Mouse (Mus musculus): ENCODE data around the gene Ankrd44.

Gene Ankrd44

DNA sequence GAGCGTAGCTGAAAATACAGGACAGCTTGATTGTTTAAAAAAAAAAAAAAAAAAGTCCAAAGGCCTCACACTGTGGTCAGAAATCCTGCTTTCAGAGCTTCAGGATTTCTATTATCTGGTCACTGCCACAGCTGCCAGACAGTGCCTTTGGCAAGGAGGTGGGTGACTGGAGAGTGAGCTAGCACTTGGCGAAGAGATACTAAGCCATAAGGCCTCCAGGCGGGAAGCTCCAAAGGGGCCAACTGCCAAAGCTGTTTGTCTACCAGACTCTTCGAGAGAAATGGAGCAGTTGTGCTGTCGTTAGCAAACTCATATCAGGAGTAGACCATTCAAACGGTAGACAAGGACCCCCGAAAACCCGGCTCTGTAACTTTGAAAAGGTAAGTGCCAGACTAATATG lies 3.5 kb downstream of the Ankrd44 start:
- no peak for DNase-seq (ENCODE audit: low spot score)

DNA sequence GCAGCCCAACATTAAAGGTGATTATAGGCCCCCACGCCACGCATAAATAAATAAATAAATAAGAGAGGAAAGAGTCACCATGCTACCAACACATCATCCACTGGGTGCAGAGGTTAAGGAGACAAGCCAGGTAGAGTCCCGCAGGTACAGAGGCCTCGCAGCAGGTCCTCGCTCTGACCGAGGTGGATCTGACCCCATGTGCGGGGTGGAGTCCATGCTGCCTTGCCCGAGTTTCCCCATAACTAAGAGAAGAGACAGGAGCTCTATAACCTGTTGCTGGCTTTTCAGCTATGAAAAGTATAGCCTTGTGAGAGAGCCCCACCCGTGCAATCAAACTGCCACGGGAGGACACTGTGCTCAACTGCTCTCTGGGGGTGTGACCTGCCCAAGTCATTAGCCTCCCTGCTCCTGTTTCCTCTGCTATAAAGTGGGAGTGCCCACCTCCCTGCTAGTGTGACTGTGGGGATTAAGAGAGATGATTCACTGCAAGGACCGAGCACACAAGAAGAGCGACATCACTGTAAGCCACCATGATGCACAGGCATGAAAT lies 4.1 kb downstream of the Ankrd44 start:
- DNase-seq (ENCODE audit: low spot score): no peak

DNA sequence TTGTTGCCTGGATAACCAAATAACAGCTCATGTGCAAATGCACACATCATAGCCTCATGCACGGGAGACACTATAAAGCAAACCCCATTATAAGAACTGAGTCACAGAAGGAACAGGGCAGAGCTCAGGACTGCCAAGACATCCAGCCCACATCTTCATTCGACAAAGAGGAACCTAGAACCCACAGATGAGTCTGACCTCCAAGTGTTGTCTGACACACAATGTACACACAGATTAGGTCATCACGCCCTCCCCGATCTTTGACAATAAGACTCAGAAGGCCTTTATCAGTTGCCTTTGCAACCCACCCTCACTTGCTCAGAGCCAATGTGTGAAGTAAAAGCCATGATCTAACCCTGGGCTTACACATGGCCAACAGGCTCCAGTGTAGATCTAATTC lies 6.1 kb downstream of the Ankrd44 start:
- DNase-seq (ENCODE audit: low spot score): no peak

DNA sequence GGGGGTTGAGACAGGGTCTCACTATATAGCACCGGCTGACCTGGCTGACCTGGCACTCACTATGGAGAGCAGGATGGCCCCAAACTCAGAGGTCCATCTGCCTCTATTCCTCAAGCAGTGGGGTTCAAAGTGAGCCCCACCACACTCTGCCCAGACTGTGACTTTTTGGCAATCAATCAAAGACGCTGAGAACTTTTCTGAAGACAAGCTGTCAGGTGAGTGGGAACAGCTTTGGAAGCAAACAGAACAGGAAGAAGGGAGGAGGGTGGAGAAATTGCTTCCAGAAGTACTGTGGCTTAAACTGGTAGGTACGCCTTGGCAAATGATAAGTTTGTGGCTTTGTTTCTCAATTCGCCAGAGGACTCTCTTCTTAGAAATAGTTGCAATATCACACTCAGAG lies 9.7 kb downstream of the Ankrd44 start:
- DNase-seq (ENCODE audit: low spot score): no peak

DNA sequence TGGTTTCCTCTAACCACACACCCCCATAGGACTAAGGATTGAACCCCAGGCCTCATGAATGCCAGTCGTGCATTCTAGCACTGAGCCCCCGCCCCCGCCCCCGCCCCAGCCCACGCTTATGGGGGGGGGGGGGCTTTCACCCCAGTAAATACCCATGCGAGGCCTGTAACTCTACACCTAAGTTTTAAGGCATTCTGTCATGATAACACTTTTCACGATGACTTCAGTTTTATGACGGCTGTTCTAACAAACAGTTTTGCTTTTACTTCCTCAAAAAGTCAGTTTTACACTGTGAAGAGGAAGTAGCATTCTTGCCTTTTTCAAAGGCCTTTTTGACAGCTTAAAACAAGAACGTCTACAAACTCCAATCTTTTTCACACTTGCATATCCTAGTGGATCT lies 11.8 kb downstream of the Ankrd44 start:
- no peak for DNase-seq (ENCODE audit: low spot score)

DNA sequence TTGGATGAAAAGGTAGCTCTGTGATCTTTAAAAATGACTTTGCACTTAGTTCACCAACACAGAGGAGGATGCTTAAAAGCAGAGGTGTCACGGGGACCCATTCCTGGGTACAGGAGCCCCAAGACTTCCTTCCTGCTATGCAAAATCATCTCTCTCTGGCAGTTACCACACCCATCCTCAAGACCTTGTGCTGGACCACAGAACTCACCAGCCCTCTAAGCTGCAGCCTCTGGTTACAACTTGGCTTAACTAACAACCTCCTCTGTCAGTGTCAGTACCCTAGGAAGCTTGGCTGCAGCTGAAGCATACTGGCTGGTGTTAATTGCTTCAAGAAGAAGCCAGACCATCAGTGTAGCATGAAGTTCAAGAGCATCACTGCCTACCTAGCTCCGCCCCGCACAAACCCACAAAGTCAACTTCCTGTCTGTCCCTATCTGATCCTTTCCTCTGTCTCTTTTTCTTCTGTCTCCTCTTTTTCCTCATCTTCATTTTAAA lies 12.8 kb downstream of the Ankrd44 start:
- peak; percentile 38 for DNase-seq (ENCODE audit: low spot score)

DNA sequence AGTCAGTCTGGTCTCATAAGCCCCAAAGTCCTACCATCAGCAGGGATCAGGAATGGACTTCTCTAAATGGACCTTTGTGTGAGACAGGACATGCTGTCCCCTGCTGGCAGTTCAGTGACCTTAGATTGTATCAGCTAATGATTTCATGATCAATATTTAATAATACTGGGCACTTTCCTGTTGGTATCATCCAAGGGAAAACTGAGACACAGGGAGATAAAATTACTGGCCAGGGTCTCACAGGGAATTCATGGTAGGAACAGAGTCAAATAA lies 13.2 kb downstream of the Ankrd44 start:
- no peak for DNase-seq (ENCODE audit: low spot score)

DNA sequence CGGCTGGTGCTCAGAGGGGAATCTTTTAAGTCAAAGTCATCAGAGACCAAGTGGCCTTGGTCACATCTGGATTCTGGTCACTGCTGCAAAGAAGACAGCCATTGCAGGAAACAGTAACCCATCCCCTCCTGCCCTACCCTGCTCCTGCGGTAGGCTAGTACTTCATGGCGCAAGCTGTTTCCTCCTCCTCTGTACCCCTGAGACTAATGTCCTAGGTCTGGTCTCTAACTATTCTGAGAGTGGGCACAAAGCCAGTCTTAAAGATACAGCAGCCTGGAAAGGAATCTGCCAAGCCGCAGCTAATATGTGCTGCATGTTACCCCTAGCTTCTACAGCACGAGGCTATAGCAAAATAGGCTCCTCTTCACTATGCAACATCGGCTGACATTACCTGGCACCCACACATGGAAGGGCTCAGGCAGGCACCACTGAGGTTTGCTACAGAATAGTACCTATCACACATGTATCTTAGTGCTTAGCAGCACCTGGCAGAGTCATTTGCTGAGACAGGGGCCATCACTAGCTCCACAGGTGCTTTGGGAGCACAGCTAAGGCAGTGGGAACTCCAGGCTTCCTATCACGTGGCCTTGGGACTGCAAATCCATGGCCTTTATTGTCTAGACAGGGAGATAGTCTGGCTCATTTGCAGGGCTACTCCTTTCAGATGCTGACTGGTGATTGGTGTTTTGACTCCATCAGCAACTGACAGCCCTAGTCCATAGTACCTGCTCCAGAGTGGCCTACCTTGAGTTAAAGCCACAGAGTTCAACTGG lies 13.7 kb downstream of the Ankrd44 start:
- DNase-seq (ENCODE audit: low spot score): no peak

DNA sequence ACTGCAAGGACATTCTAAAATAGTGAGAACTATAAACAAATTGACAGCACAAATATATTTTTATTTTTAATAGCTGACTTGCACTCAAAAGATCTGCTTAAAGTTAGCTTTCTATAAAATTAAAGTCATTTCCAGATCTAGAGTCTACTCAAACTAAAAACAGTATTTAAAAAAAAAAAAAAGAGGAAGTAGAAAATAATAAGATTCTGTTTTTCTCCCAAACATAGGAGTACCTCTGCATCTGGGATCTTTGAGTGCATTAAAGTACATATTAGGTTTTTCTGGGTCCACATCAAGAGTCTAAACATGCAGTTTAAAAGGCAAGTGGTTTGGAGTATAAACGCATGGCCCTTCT lies 15.0 kb downstream of the Ankrd44 start:
- DNase-seq (ENCODE audit: low spot score): no peak

DNA sequence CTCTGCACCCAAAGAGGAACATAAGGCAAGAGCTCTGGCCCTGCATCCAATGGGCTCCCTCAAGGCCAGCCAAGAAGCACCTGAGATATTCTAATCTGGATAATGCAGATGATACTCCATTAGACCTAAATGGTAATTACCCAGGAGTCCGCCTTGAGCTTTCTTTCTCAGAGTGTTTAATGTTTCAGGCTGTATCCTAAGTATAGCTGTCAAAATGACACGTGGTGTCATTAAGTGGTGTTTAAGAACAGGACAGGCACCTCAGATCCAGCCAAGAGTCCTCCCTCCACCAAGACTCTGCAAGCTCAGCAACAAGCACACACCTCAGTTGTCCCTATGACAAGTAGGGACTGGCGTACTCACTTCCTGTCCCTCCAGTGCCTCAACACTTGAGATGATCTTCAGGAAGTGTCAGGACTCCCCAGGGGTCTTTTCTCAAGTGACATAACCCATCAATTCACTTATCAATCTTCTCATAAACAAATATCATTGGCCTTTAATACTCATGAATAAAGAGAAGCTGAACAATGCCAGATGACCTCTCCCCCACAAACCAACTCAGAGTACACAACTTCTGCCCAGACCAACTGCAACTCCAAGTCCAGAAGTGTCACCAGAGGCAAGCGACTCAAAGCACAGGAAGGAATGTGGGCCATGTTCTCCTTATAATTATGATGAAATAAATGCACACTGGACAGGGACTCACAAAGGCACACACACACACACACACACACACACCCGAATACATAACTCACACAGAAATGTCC lies 15.5 kb downstream of the Ankrd44 start:
- no peak for DNase-seq (ENCODE audit: low spot score)

DNA sequence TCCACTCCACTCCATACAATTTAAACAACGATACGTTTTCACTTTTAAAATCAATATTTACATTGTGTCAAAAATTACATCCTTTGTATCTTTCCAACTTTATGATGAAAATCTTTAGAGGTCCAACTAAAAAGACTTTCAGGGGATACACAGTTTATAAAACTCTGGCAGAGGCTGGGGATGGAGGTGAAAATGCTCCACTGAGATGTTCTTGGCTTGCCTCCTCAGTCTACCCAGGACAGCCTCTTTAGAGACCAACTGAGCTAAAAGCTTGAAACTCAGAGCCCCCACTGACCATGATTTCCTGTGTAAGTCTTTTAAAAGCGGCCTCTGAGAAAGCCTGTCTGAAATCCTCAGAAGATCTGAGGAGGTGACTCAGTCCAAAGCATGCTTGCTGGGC lies 17.4 kb downstream of the Ankrd44 start:
- no peak for DNase-seq (ENCODE audit: low spot score)

DNA sequence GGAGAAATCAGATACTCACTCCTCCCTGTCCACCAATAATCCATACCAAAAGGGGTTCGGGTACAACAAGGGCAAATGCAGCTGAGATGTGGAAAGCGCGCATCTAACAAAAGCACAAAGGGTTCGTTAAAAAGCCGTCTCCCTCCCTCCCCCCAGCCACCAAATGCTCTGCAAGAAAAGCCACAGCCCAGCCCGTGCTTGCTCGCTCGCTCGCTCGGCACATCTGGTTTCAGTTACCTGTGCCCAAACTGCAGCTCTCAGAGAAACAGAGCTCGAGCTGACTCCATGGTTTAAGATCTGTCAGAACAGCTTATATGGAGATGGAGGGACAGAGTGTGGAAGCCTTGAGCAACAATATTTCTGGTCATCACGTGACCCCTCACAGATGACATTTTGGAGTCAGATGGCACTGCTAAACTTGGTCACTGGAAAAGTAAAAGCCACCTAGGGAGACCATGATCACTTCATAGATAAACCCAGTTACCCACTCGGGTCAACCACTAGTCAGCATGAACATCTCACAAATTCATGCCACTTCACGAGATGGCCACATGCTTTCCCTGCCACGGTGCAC lies 19.0 kb downstream of the Ankrd44 start:
- DNase-seq (ENCODE audit: low spot score): no peak

DNA sequence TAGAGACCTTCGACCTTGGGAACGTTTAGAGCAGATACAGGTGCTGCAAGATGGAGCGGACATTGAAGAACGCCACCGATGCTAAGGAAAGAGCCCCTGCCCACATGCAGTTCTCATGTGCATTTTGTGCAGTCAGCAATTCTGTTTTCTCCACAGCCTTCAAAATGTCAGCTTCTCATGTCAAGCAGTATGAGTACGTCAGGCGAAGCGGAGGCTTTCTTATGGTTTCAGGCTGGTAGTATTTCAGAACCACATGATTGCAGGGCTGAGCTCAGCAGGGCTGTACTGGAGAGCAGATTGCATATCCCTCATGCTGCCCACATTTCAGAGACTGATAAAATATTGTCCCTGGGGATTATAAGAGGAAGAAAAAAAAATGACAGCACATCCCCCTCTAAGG lies 19.9 kb downstream of the Ankrd44 start:
- no peak for DNase-seq (ENCODE audit: low spot score)

DNA sequence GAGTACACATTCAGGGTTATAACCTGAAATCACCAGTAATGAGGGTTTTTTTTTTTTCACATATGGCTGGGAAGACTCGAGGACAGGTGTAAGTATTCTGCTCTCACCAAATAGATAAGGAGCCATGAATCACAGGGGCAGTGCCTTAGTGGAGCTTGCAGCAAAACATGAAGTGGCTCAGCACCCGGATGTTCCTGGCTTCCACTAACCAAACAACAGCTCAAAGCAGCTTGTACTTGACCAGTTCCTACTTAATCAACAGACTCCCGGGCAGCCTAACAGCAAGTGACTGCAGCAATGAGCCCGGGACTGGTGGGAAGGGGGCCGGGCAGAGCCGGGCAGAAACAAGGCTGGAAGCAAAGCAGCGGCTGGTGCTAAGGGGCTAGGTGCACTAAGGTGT lies 20.6 kb downstream of the Ankrd44 start:
- DNase-seq (ENCODE audit: low spot score): no peak

DNA sequence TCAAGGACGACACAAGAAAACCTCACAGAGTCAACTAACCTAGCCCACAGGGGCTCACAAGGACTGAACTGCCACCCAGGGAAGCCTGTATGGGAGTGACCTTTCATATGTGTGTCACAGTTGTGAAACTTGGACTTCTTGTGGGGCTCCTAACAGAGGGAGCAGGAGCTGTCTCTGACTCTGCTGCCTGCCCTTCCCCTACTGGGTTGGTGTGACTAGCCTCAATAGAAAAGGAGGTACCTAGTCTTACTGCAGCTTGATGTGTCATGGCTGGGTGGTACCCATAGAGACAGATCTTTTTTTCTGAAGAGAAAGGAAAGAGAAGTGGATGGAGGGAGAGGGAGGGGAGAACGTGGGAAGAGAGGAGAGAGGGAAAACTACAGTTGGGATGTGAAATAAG lies 22.0 kb downstream of the Ankrd44 start:
- no peak for DNase-seq (ENCODE audit: low spot score)

DNA sequence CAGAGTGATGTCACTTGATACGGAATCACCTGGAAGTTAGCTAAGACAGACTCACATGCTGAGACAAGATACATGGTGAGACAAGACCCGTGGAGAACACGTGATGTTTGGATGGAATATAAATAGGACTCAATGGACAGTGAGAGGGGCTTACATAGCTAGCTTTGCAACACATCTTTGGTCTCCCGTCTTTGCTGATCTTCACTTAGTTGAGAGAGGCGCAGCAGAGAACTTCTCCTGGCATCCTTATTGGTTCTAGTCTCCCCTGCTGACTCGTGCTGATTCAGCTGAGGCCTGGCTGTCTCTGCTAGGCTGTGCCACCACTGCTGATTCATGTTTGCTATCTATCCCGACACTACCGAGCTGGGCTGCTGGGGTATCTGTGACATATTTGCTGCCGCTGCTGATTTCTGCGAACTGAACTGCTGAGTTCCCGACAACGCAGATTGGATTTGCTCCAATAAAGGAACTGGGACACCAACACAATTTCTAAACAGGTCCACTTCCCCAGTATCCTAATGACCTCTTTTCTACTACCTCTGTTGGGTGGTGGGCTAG lies 23.4 kb downstream of the Ankrd44 start:
- DNase-seq (ENCODE audit: low spot score): no peak

DNA sequence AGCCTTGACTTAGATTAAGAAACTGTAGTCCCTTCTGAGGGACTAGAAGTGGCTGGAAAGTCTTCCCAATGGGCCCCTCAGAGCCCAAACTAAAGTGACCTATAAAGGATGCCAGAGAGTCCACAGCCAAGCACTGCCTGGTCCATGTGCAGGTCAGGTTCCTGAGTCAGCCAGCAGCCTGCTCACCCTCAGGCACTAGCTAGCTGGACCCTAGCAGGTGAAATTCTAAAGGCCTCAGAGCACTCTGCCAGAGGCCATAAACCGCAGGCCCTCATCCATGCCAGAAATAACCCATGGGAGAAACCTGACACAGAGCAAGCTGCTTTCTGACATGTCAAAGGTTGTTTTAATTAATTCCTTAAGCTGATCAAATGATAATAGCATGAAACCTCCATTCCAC lies 25.1 kb downstream of the Ankrd44 start:
- no peak for DNase-seq (ENCODE audit: low spot score)

DNA sequence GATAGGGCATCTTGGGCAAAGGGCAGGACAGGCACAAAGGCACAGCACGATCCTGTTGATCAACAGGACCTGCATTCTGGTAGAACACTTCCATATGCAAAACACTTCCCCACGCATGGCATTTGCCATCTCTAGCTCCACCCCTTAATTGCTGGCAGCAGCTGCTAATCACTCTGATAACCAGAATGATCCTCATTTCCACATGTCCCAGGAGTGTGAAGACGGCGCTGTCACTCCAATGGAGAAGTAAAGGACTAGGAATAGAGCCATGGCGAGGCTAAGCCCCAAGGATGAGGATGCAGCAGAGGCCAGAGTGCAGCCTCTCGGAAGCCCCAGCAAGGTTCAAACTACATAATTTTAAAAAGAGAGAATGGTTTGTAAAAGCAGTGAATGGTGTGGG lies 26.9 kb downstream of the Ankrd44 start:
- no peak for DNase-seq (ENCODE audit: low spot score)

DNA sequence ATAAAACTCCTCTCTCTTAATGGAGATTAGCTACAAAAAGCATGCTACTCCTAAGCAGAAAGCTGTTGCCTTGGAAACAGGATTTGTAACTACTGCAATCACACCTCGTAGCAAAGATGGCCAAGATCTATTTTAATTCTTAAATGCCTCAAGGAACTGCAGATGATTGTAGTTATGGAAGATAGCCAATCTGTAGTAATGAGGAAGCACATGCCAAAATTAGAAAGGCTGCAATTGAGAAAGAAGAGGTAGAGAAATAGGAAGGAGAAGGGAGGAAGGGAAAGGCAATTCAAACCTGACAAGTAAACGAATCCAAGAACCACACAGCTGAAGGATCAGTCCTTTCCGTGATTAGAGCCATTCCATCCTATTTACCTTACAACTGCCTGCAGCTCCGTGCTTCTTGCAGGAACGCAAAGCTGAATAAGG lies 27.5 kb downstream of the Ankrd44 start:
- no peak for DNase-seq (ENCODE audit: low spot score)

DNA sequence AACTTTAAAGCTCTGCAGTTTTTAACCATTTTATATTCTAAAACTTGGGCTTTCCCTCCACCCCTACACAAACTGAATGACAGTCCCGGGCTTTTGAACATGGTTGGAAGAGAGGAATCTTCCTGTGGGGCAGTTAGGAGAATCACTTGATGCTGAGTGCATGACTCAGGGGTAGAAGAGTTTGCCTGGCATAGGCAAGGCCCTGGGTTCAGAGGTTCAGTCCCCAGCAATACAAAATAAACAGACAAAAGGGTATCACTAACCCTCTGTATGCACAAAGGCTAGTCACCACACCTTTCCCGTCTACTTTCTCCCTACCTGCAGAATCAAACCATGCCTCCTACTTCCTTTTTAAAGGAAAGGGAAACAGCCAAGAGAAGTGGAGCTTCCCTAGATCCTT lies 28.5 kb downstream of the Ankrd44 start:
- no peak for DNase-seq (ENCODE audit: low spot score)

DNA sequence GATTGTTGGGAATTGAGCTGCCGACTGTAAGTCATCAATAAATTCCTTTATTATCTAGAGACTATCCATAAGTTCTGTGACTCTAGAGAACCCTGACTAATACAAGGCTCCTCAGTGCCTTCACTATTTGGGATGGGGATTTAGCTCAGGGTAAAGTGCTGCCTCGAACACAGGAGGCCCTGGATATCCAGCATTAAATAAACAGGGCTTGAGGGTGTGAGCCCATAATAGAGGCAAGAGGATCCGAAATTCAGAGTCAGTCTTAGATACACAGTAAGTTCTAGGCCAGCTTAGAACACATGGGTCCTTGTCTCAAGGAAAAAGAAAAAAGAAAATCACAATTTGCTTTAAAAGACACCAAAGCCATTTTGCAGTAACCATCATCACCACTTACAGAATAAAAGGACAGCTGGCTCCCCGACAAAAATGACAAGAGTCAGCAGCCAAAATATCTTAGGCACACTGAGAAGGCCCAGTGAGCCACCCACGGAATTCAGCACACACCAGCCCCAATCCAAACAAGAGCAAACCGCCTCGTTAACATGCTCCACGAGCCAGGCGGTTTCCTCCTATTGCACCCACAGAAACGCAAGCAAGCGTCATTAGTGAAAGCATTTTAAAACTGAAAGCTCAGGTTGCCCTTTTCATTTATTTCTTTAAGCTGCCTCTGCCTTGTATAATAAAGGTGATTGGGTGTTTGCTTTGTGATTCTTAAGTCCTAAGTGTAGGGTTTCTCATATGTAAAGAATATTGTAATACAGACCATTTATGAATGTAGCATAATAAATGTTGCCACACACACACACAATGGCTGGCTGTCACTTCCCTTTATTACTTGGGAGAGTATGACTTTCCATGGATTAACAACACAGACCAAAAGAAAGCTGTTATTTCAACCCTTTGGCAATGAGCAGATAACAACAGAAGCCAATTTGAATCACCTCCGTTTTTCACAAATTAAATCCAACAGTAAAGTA lies 29.8 kb downstream of the Ankrd44 start:
- DNase-seq (ENCODE audit: low spot score): no peak

DNA sequence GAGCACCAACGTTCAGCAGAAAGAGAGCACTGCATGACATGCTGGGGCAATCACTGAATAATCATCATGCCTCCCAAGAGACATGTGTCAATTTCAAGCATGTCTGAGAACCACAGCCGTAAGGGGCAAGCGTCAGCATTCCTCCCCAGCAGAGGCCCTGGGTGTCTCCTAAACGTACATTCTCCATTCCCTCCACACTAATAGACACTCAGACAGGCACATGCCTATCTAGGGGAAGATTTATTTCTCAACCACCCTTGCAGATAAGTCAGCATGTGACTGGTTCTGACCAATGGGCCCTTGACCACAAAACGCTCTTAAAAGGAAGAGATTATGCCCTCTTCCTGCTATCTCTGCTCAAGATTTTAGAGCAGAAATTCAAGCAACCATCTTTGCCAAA lies 37.7 kb downstream of the Ankrd44 start:
- DNase-seq (ENCODE audit: low spot score): no peak

Data from spleen, adult 12 weeks (tissue).